In the genomic region with DNA sequence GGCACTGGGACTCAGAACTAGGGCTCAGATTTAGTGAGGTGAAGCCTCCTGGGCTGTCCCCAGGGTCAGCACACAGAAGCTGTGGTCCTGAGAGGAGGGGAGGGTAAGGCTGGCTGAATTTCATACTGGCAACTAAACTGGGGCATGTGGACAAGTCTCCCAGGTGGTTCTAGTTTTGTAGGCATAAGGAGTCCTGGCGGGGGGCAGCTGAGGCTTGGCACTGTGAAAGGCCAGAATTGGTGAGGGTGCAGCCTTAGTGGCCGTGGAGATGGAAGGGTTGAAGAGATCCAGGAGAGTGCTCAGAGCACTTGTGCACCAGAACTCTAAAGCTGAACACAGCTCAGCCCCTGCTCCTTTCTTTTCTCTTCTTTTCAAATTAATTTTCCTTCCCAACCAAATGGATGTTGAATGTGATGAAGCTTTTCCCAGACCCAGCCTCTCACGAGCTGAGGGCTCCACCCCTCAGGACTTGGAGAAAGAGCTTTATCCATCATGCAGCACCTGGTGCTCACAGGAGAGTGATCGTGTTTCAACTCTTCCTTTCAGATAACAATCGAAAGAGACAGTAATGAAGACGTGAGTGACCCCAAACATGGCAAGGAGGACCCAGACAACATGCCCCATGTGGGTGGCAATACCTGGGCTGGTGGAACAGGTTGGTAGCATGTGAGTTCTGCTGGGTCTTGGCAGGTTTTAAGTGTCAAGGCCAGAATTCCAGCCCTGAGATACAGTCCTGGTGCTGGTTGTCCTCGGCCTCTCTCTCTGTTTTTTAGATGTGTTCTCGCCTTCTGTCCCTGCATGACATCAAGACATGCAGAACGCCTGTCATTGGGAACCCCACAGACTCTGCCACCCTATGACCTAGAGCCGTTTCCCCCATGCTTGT, we compare ENCODE assay signal across 10 mouse cellular contexts.
DNase-seq lines count a peak whose midpoint lies in the region; ATAC-seq and TF ChIP-seq lines count a peak whose summit lies in the region.
"Had no signal": no experiment of that assay in that cellular context is flagged by ENCODE, and none has a peak within 500 bp of the region (broad histone marks: within the 10 kb centered on the region; RNA-seq: fewer than 3 reads in every experiment).

No protein-coding gene starts in this region.

- no peak overlapping the region for H3K4me2 ChIP-seq in hindbrain, postnatal 0 days (ENCODE audit: low read depth, low read length)

- no peak overlapping the region for H3K27ac ChIP-seq in heart, embryonic 10.5 days
- peak overlapping the region; percentile 26; the same call in 1 of the 2 replicates for H3K27ac ChIP-seq in hindbrain, postnatal 0 days
- H3K27ac ChIP-seq: liver, embryonic 14.5 days had no signal

- ATAC-seq in hindbrain, postnatal 0 days = no peak

- H3K4me3 ChIP-seq in heart, embryonic 10.5 days = no peak overlapping the region
- H3K4me3 ChIP-seq in hindbrain, postnatal 0 days (ENCODE audit: low read length) = no peak overlapping the region

- intact Hi-C loops in heart, postnatal 14 days (cut with DNase I) = loop anchor here (1.0 kb wide), 1 partner anchor 23 kb away; no protein-coding TSS in a partner anchor
- intact Hi-C loops in left cerebral cortex, postnatal 4 days (cut with DNase I) = no loop called here
- intact Hi-C loops in left cerebral cortex, postnatal 10 days (cut with DNase I) = no loop called here

- 55% methylated on average over 10 of the region's 10 CpGs for WGBS in heart, embryonic 10.5 days
- WGBS in hindbrain, postnatal 0 days = 65% methylated on average over 10 of the region's 10 CpGs

- peaks cover 14% of the 10 kb centered on the region for H3K4me1 ChIP-seq in heart, embryonic 10.5 days
- peaks cover 11% of the 10 kb centered on the region for H3K4me1 ChIP-seq in hindbrain, postnatal 0 days (ENCODE audit: insufficient read depth, low read length)

- H3K9ac ChIP-seq in hindbrain, postnatal 0 days (replicated peaks; ENCODE audit: low read length) = no peak overlapping the region
- H3K9ac ChIP-seq: liver, embryonic 14.5 days had no signal

- no peaks in the 10 kb centered on the region; the same call in 1 of the 2 replicates for H3K27me3 ChIP-seq in heart, embryonic 10.5 days (ENCODE audit: insufficient read depth, poor library complexity, severe bottlenecking)
- no peaks in the 10 kb centered on the region for H3K27me3 ChIP-seq in hindbrain, postnatal 0 days (ENCODE audit: insufficient read depth, low read length)

- 0 out of 2 replicates have a peak, but pooled peaks cover 2% of the 10 kb centered on the region for H3K36me3 ChIP-seq in heart, embryonic 10.5 days
- H3K36me3 ChIP-seq in hindbrain, postnatal 0 days (ENCODE audit: insufficient read depth, low read length) = 0 out of 2 replicates have a peak, but pooled peaks cover 4% of the 10 kb centered on the region

- no peak for TF ChIP-seq CTCF in hindbrain, postnatal 0 days (IDR thresholded peaks at IDR 0.05; ENCODE audit: low read depth)

- DNase-seq in heart, embryonic 10.5 days (ENCODE audit: low spot score) = peak; percentile 68
- no peak for DNase-seq in heart, postnatal 14 days
- peak; percentile 55 for DNase-seq in left cerebral cortex, postnatal 4 days
- DNase-seq in left cerebral cortex, postnatal 10 days (ENCODE audit: extremely low spot score in 1 of 2, low spot score in 2 of 2) = no peak
- peak; percentile 91 for DNase-seq in cerebellum, adult 9-10 months
- no peak for DNase-seq in hindbrain, postnatal 0 days (ENCODE audit: low spot score)
- no peak for DNase-seq in layer of hippocampus, postnatal 10 days (ENCODE audit: low spot score in 2 of 2)
- DNase-seq in adrenal gland, adult 2 months = no peak
- DNase-seq: thymus, postnatal 14 days had no signal

- no peaks in the 10 kb centered on the region for H3K9me3 ChIP-seq in heart, embryonic 10.5 days
- no peaks in the 10 kb centered on the region for H3K9me3 ChIP-seq in hindbrain, postnatal 0 days (ENCODE audit: low read length)

Comparison
In these comparisons a context has a peak if more than half of its experiments do, and no peak if none do; other contexts are left out.
1. DNase-seq: peak in heart, embryonic 10.5 days (single experiment), left cerebral cortex, postnatal 4 days (single experiment) and cerebellum, adult 9-10 months (single experiment); none in heart, postnatal 14 days (0 of 2), left cerebral cortex, postnatal 10 days (0 of 2), hindbrain, postnatal 0 days (single experiment), layer of hippocampus, postnatal 10 days (0 of 2) and adrenal gland, adult 2 months (single experiment).